Mouse (Mus musculus) forebrain, embryonic 11.5 days (tissue): ENCODE measurements around the gene Olfr247. TPM values are rescaled to one million over a fixed set of nuclear protein-coding genes. Genes with fewer than 3 reads are reported as not detected.

ENCODE experiments used
- ATAC-seq: fragments of 200-750 bp; cut with Nextera tagmentation; replicated peaks from 2 replicates; pipeline ENCODE4 v1.8.0; 2017; ENCODE audit warnings: moderate TSS enrichment; ENCODE audit not compliant: low FRiP score
- DNase-seq: peaks from one replicate; pipeline ENCODE4 v3.0.0-alpha.2; 2017; ENCODE audit warnings: low spot score
- H3K27ac ChIP-seq: fragments of 300-500 bp; sonication (generic); 2 replicates; pipeline ENCODE4 v1.5.1; 2014; ENCODE audit warnings: low read depth, low read length
- H3K27me3 ChIP-seq: fragments of 300-500 bp; sonication (generic); 2 replicates; pipeline ENCODE4 v1.6.1; 2014; ENCODE audit warnings: mild to moderate bottlenecking, low read length, mixed read lengths; ENCODE audit not compliant: control insufficient read depth, insufficient read depth
- H3K36me3 ChIP-seq: fragments of 300-500 bp; sonication (generic); 2 replicates; pipeline ENCODE4 v1.6.1; 2014; ENCODE audit warnings: mild to moderate bottlenecking, low read length, moderate library complexity, mixed read lengths; ENCODE audit not compliant: control insufficient read depth, insufficient read depth
- H3K4me1 ChIP-seq: fragments of 300-500 bp; sonication (generic); replicated peaks from 2 replicates; pipeline ENCODE4 v1.6.1; 2014; ENCODE audit warnings: low read length, mixed read lengths; ENCODE audit not compliant: control insufficient read depth, insufficient read depth
- H3K4me2 ChIP-seq: fragments of 300-500 bp; sonication (generic); 2 replicates; pipeline ENCODE4 v1.6.1; 2014; ENCODE audit warnings: low read depth, mild to moderate bottlenecking, low read length, moderate library complexity, mixed read lengths; ENCODE audit not compliant: severe bottlenecking
- H3K4me3 ChIP-seq: fragments of 300-500 bp; sonication (generic); 2 replicates; pipeline ENCODE4 v1.5.1; 2014; ENCODE audit warnings: low read depth, low read length
- H3K9ac ChIP-seq: fragments of 300-500 bp; sonication (generic); 2 replicates; pipeline ENCODE4 v1.6.1; 2014; ENCODE audit warnings: low read length
- H3K9me3 ChIP-seq: fragments of 300-500 bp; sonication (generic); 2 replicates; pipeline ENCODE4 v1.6.1; 2016; ENCODE audit warnings: low read length, mixed read lengths; ENCODE audit not compliant: control insufficient read depth
- WGBS: fragments of 180-500 bp; shearing (Covaris S2); extraction: QIAGEN DNeasy Blood & Tissue Kit; methylation state at CpG from one replicate; pipeline ENCODE4 v1.1.7; 2014; 5-methylcytosine and 5-hydroxymethylcytosine counted together
- polyA plus RNA-seq: library from polyadenylated mRNA; unstranded; fragments of >200 nt; fragmentation: Nextera tagmentation; extraction: Ambion mirVana; gene quantifications from 2 replicates; pipeline ENCODE4 v1.2.1, GENCODE M21; 2014

Olfr247 gene
- polyA plus RNA-seq, 1 experiment from 2014 or later, result not detected

DNA sequence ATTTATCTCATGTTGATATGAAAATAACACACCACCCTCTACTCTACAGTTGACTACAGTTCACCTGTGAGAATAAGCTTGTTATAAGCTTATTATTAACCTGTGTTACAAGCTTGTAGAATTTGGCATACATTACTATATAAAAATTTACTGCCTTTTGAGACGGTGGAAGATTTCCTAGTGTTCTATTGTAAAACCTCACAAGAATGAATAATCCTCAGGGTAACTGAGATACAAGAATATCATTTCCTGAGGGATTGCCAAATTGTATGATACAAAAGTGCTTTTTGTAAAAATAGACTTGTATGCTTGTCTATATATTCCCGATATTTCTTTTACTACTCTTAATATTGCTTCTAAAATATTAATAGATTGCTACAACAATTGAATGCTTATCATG lies 26.9 kb downstream of the Olfr247 start, which contains the start of gene Olfr818:
Olfr818 (minus strand) TSS at position 101 of the 400 bp plus-strand sequence.
- Histone ChIP-seq H3K4me3 (no peak within 1 kb of the TSS), H3K9me3 (no peaks in the 10 kb centered on the region), H3K4me1 (no peaks in the 10 kb centered on the region), H3K27ac (no peak within 1 kb of the TSS), H3K36me3 (no peaks in the 10 kb centered on the region), H3K27me3 (no peaks in the 10 kb centered on the region), H3K4me2 (no peak within 1 kb of the TSS), H3K9ac (no peak within 1 kb of the TSS)
- WGBS, result 93% methylated on average over 2 of the region's 2 CpGs
- ATAC-seq, result no peak
- DNase-seq, result no peak

Other genes with a start within 250 kb of the Olfr247 start
- gene Olfr805, start 246.8 kb downstream of the Olfr247 start, polyA plus RNA-seq, result not detected in 2 replicates
- not detected in 2 replicates for gene Olfr806, start 234.2 kb downstream of the Olfr247 start, polyA plus RNA-seq
- not detected in 2 replicates for gene Olfr807, start 218.3 kb downstream of the Olfr247 start, polyA plus RNA-seq
- gene Olfr808, start 210.7 kb downstream of the Olfr247 start, polyA plus RNA-seq, result not detected in 2 replicates
- not detected in 2 replicates for gene Olfr809, start 201.5 kb downstream of the Olfr247 start, polyA plus RNA-seq
- gene Olfr810, start 181.2 kb downstream of the Olfr247 start, polyA plus RNA-seq, result not detected in 2 replicates
- not detected in 2 replicates for gene Olfr811, start 171.7 kb downstream of the Olfr247 start, polyA plus RNA-seq
- not detected in 2 replicates for gene Olfr812, start 130.0 kb downstream of the Olfr247 start, polyA plus RNA-seq
- gene Olfr813, start 120.8 kb downstream of the Olfr247 start, polyA plus RNA-seq, result not detected in 2 replicates
- gene Olfr814, start 96.3 kb downstream of the Olfr247 start, polyA plus RNA-seq, result not detected in 2 replicates
- gene Olfr815, start 70.3 kb downstream of the Olfr247 start, polyA plus RNA-seq, result not detected in 2 replicates
- not detected in 2 replicates for gene Olfr816, start 60.5 kb downstream of the Olfr247 start, polyA plus RNA-seq
- gene Olfr818, start 27.0 kb downstream of the Olfr247 start, polyA plus RNA-seq, result not detected in 2 replicates
- not detected in 2 replicates for gene Olfr819, start 8.9 kb downstream of the Olfr247 start, polyA plus RNA-seq
- not detected in 2 replicates for gene Gm10310, start 8.9 kb upstream of the Olfr247 start, polyA plus RNA-seq
- not detected in 2 replicates for gene Olfr820, start 36.5 kb upstream of the Olfr247 start, polyA plus RNA-seq
- not detected in 2 replicates for gene Olfr821, start 54.2 kb upstream of the Olfr247 start, polyA plus RNA-seq
- gene Olfr822, start 95.1 kb upstream of the Olfr247 start, polyA plus RNA-seq, result not detected in 2 replicates
- gene Olfr823, start 139.2 kb upstream of the Olfr247 start, polyA plus RNA-seq, result not detected in 2 replicates
- gene Olfr824, start 153.9 kb upstream of the Olfr247 start, polyA plus RNA-seq, result not detected in 2 replicates
- not detected in 2 replicates for gene Olfr825, start 190.6 kb upstream of the Olfr247 start, polyA plus RNA-seq
- gene Olfr826, start 208.0 kb upstream of the Olfr247 start, polyA plus RNA-seq, result not detected in 2 replicates
- gene Olfr827, start 238.3 kb upstream of the Olfr247 start, polyA plus RNA-seq, result not detected in 2 replicates